Mouse (Mus musculus) MEL (cell line): Measurements from ENCODE around the gene Lgals7. TPM values are rescaled to one million over a fixed set of nuclear protein-coding genes. Genes with fewer than 3 reads are reported as not detected.

ENCODE experiments used
- DNase-seq: peaks from one replicate; pipeline ENCODE4 v3.0.0; 2011; ENCODE audit warnings: low read depth, low spot score
- H3K27ac ChIP-seq: 2 replicates; pipeline ENCODE4 v1.5.1; 2012; ENCODE audit warnings: low read depth, mild to moderate bottlenecking, control low read depth, low read length, moderate library complexity; ENCODE audit not compliant: control insufficient read depth
- H3K27me3 ChIP-seq, 2 experiments: fragments of 150-350 bp in 1 of 2; sonication (generic) in 1 of 2; 2 replicates each; pipeline ENCODE4 v1.6.1; 2012; ENCODE audit warnings: low read length in 2 of 2, mild to moderate bottlenecking in 2 of 2, improper control_type of control experiment in 1 of 2, moderate library complexity in 1 of 2; ENCODE audit not compliant: insufficient read depth in 2 of 2, control insufficient read depth in 1 of 2
- H3K36me3 ChIP-seq, 2 experiments: 2 replicates each; pipeline ENCODE4 v1.6.1; 2012 to 2014; ENCODE audit warnings: low read length in 2 of 2, improper control_type of control experiment in 1 of 2, inconsistent platforms in 1 of 2, mild to moderate bottlenecking in 1 of 2; ENCODE audit not compliant: insufficient read depth in 2 of 2, control insufficient read depth in 1 of 2
- H3K4me1 ChIP-seq, 2 experiments: fragments of 150-350 bp in 1 of 2; sonication (generic) in 1 of 2; 2 replicates each; pipeline ENCODE4 v1.6.1; 2012; ENCODE audit warnings: low read length in 2 of 2, improper control_type of control experiment in 1 of 2, mild to moderate bottlenecking in 1 of 2; ENCODE audit not compliant: insufficient read depth in 2 of 2, control insufficient read depth in 1 of 2
- H3K4me3 ChIP-seq, 2 experiments: fragments of 150-350 bp in 1 of 2; sonication (generic) in 1 of 2; 2 replicates each; pipeline ENCODE4 v1.5.1; 2012; ENCODE audit warnings: low read depth in 2 of 2, low read length in 2 of 2, mild to moderate bottlenecking in 2 of 2, moderate library complexity in 2 of 2, control low read depth in 1 of 2, improper control_type of control experiment in 1 of 2; ENCODE audit not compliant: control insufficient read depth in 1 of 2, insufficient read depth in 1 of 2
- H3K79me2 ChIP-seq: 2 replicates; pipeline ENCODE4 v1.6.1; 2012; ENCODE audit warnings: mild to moderate bottlenecking, low read length, moderate library complexity; ENCODE audit not compliant: control insufficient read depth, poor library complexity, insufficient read depth
- H3K9ac ChIP-seq: 2 replicates; pipeline ENCODE4 v1.6.1; 2012; ENCODE audit warnings: low read depth, mild to moderate bottlenecking, control low read depth, low read length, moderate library complexity; ENCODE audit not compliant: control insufficient read depth, poor library complexity, severe bottlenecking
- H3K9me3 ChIP-seq: fragments of 150-350 bp; sonication (generic); replicated peaks from 2 replicates; pipeline ENCODE4 v1.6.1; 2012; ENCODE audit warnings: mild to moderate bottlenecking, low read length, improper control_type of control experiment, moderate library complexity; ENCODE audit not compliant: insufficient read depth
- BHLHE40 ChIP-seq: IDR thresholded peaks from 2 replicates; pipeline ENCODE4 v1.6.1; 2012; ENCODE audit warnings: low read depth, mild to moderate bottlenecking, inconsistent platforms, low read length, improper control_type of control experiment, borderline replicate concordance
- CHD1 ChIP-seq: IDR thresholded peaks from 2 replicates; pipeline ENCODE4 v1.6.1; 2012; ENCODE audit warnings: low read depth, mild to moderate bottlenecking, inconsistent platforms, low read length, improper control_type of control experiment
- CTCF ChIP-seq, 3 experiments: IDR thresholded peaks in 2 of 3; conservative IDR thresholded peaks in 1 of 3; 2 replicates each; pipeline ENCODE4 v1.5.1; 2011 to 2012; ENCODE audit warnings: low read length in 3 of 3, low read depth in 2 of 3, mild to moderate bottlenecking in 2 of 3, improper control_type of control experiment in 1 of 3, inconsistent platforms in 1 of 3, mixed read lengths in 1 of 3, moderate library complexity in 1 of 3; ENCODE audit not compliant: control insufficient read depth in 1 of 3, insufficient read depth in 1 of 3, poor library complexity in 1 of 3, severe bottlenecking in 1 of 3
- ETS1 ChIP-seq: IDR thresholded peaks from 2 replicates; pipeline ENCODE4 v1.6.1; 2012; ENCODE audit warnings: low read depth, mild to moderate bottlenecking, inconsistent platforms, low read length, improper control_type of control experiment, moderate library complexity
- GABPA ChIP-seq: IDR thresholded peaks from 2 replicates; pipeline ENCODE4 v1.6.1; 2012; ENCODE audit warnings: low read depth, mild to moderate bottlenecking, inconsistent platforms, low read length, improper control_type of control experiment, moderate library complexity
- HCFC1 ChIP-seq: IDR thresholded peaks from 2 replicates; pipeline ENCODE4 v1.6.1; 2012; ENCODE audit warnings: low read depth, mild to moderate bottlenecking, inconsistent platforms, low read length, improper control_type of control experiment, moderate library complexity
- JUND ChIP-seq: IDR thresholded peaks from 2 replicates; pipeline ENCODE4 v1.6.1; 2011; ENCODE audit warnings: low read depth, mild to moderate bottlenecking, improper control_type of control experiment, low read length
- KAT2A ChIP-seq: conservative IDR thresholded peaks from 2 replicates; pipeline ENCODE4 v1.6.1; 2012; ENCODE audit warnings: low read depth, low read length, improper control_type of control experiment, inconsistent platforms
- MAFK ChIP-seq: IDR thresholded peaks from 2 replicates; pipeline ENCODE4 v1.6.1; 2011; ENCODE audit warnings: low read depth, mild to moderate bottlenecking, low read length, improper control_type of control experiment, borderline replicate concordance
- MXI1 ChIP-seq: IDR thresholded peaks from 2 replicates; pipeline ENCODE4 v1.6.1; 2011; ENCODE audit warnings: mild to moderate bottlenecking, low read depth, low read length, improper control_type of control experiment
- MYC ChIP-seq: IDR thresholded peaks from 2 replicates; pipeline ENCODE4 v1.6.1; 2011; ENCODE audit warnings: low read depth, mild to moderate bottlenecking, low read length, improper control_type of control experiment, moderate library complexity
- NELFE ChIP-seq: IDR thresholded peaks from 2 replicates; pipeline ENCODE4 v1.6.1; 2011; ENCODE audit warnings: low read depth, low read length, improper control_type of control experiment
- NRF1 ChIP-seq: IDR thresholded peaks from 2 replicates; pipeline ENCODE4 v1.6.1; 2014; ENCODE audit warnings: low read depth, mild to moderate bottlenecking, inconsistent platforms, low read length, improper control_type of control experiment, moderate library complexity; ENCODE audit not compliant: poor library complexity, insufficient read depth, severe bottlenecking
- POLR2A ChIP-seq, 2 experiments: IDR thresholded peaks; 2 replicates each; pipeline ENCODE4 v1.6.1; 2011 to 2012; ENCODE audit warnings: low read length in 2 of 2, mild to moderate bottlenecking in 2 of 2, control low read depth in 1 of 2, improper control_type of control experiment in 1 of 2, low read depth in 1 of 2, moderate library complexity in 1 of 2; ENCODE audit not compliant: control insufficient read depth in 1 of 2, insufficient read depth in 1 of 2, poor library complexity in 1 of 2
- POLR2AphosphoS5 ChIP-seq: IDR thresholded peaks from 2 replicates; pipeline ENCODE4 v1.6.1; 2012; ENCODE audit warnings: low read depth, borderline replicate concordance, mild to moderate bottlenecking, inconsistent platforms, low read length, moderate library complexity, mixed read lengths
- RAD21 ChIP-seq: IDR thresholded peaks from 2 replicates; pipeline ENCODE4 v1.6.1; 2011; ENCODE audit warnings: mild to moderate bottlenecking, low read depth, low read length, improper control_type of control experiment
- RCOR1 ChIP-seq: IDR thresholded peaks from 2 replicates; pipeline ENCODE4 v1.6.1; 2012; ENCODE audit warnings: low read depth, mild to moderate bottlenecking, inconsistent platforms, low read length, improper control_type of control experiment
- SIN3A ChIP-seq: IDR thresholded peaks from 2 replicates; pipeline ENCODE4 v1.6.1; 2012; ENCODE audit warnings: low read length, improper control_type of control experiment, inconsistent platforms
- TBP ChIP-seq: IDR thresholded peaks from 2 replicates; pipeline ENCODE4 v1.8.0; 2011; ENCODE audit warnings: low read depth, low read length, improper control_type of control experiment
- TCF12 ChIP-seq: IDR thresholded peaks from 2 replicates; pipeline ENCODE4 v1.6.1; 2014; ENCODE audit warnings: low read depth, mild to moderate bottlenecking, inconsistent platforms, low read length, improper control_type of control experiment, moderate library complexity
- ZC3H11A ChIP-seq: IDR thresholded peaks from 2 replicates; pipeline ENCODE4 v1.6.1; 2012; ENCODE audit warnings: low read depth, mild to moderate bottlenecking, inconsistent platforms, low read length, improper control_type of control experiment
- ZNF384 ChIP-seq: IDR thresholded peaks from 2 replicates; pipeline ENCODE4 v1.6.1; 2012; ENCODE audit warnings: low read depth, mild to moderate bottlenecking, inconsistent platforms, low read length, improper control_type of control experiment
- polyA plus RNA-seq, 2 experiments: library from polyadenylated mRNA; stranded (reverse) in 1 of 2; unstranded in 1 of 2; fragments of >175 nt in 1 of 2; fragments of >200 nt in 1 of 2; gene quantifications; 2 replicates each; pipeline versions ENCODE4 v1.2.1 to v1.2.4; 2012; ENCODE audit warnings: low replicate concordance in 2 of 2, low read depth in 1 of 2; ENCODE audit not compliant: insufficient read length in 2 of 2, insufficient read depth in 1 of 2, missing spikeins in 1 of 2
- total RNA-seq: library from RNA; depleted of rRNA; stranded (reverse); fragments of 300-350 nt; gene quantifications from 2 replicates; pipeline ENCODE4 v1.2.3, GENCODE M21; 2012

Lgals7 gene
- total and polyA plus RNA-seq, 3 experiments, result 27.7 to 138 TPM; not detected in 1

DNA sequence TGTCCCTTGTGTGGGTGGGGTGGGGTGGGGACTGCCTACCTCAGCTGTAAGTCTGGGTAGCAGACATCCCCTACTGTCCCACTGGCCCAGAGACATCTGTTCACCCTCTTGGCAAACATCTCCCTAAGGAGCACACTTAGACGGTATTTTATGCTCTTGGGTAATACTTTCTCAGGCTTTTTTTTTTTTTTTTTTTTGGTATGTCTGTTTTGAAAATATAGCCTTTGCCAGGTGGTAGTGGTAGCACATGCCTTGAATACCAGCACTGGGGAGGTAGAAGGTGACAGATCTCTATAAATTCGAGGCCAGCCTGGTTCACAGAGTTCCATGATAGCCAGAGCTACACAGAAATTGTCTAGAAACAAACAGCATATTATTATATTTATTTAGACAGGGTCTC, 39.7 kb upstream of the Lgals7 start:
- peak; percentile 49 for DNase-seq
- TF ChIP-seq ZNF384 (0 out of 2 replicates have a peak, but pooled peaks have one; percentile 50), GABPA (no peak)
- Histone ChIP-seq H3K9ac (0 out of 2 replicates have a peak overlapping the region, but pooled peaks have one; percentile 1), H3K4me1 (peaks cover 10 to 56% of the 10 kb centered on the region in 2 experiments), H3K79me2 (peaks cover 4% of the 10 kb centered on the region), H3K4me3 (no peak overlapping the region), H3K27me3 (no peaks in the 10 kb centered on the region), H3K36me3 (peaks cover 17 to 65% of the 10 kb centered on the region in 2 experiments), H3K9me3 (no peaks in the 10 kb centered on the region), H3K27ac (peak overlapping the region; percentile 79)

DNA sequence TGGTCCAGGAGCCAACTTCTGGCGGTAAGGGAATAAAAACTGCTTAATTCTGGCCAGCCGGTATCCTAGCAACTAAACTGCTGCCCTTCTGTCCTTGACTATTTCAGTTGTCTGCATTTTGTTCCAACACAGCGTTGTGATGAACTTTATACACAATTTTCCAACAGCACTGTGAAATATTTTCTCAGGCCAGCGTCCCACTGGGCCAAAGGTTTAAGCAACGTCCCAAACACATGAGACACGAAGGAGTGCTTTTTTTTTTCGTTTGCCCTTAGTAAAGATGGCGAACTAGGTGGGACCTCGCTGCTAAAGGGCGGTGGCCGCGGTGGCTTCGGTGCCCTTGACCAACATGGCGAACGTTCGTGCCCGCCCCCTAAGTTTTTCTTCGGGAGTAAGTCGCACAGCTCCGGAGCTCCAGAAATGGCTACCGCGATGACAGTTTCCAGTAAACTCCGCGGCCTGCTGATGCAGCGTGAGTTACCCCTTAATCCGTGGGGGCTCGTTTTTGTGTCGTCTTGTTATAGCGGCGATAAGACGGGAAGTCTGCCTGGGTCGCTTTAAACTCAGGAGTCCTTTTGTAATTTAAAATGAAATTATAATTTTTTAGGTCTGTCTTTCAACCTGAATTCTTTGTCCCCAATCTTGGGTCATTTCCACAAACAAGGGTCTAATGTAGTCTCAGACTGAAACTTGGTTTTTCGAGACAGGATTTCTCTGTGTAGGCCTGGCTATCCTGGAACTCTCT, 38.5 kb upstream of the Lgals7 start, which contains the start of gene Ech1:
Gene Ech1 (plus strand): TSS at position 277 of the 745 bp plus-strand sequence.
- peaks cover 16 to 55% of the 10 kb centered on the region in 2 experiments; a peak in 3 of 4 replicates for H3K36me3 ChIP-seq
- H3K9me3 ChIP-seq, result no peaks in the 10 kb centered on the region
- peaks cover 4% of the 10 kb centered on the region for H3K79me2 ChIP-seq
- H3K4me1 ChIP-seq, result peaks cover 6 to 48% of the 10 kb centered on the region in 2 experiments
- peak within 1 kb of the TSS; percentile 77 to 85 for H3K4me3 ChIP-seq
- no peaks in the 10 kb centered on the region for H3K27me3 ChIP-seq
- TF ChIP-seq SIN3A (peak; percentile 86), MAFK (no peak), MXI1 (peak; percentile 65; the same call in 1 of the 2 replicates), HCFC1 (peak; percentile 96), TBP (peak; percentile 69), ZC3H11A (no peak), JUND (no peak), ETS1 (peak; percentile 35; the same call in 1 of the 2 replicates), NELFE (peak; percentile 64; the same call in 1 of the 2 replicates), POLR2AphosphoS5 (no peak), POLR2A (IDR thresholded peaks at IDR 0.05; ENCODE audit: control insufficient read depth in 1 of 2, insufficient read depth in 1 of 2, low read depth in 1 of 2, low read length in 2 of 2, poor library complexity in 1 of 2) (peak; percentile 45 to 77; a peak in 2 of 4 replicates), RCOR1 (peak; percentile 79), CTCF (IDR thresholded peaks at IDR 0.05 in 2 of 3, conservative IDR thresholded peaks at IDR 0.05 in 1 of 3; ENCODE audit: control insufficient read depth in 1 of 3, insufficient read depth in 1 of 3, low read depth in 2 of 3, low read length in 3 of 3, poor library complexity in 1 of 3, severe bottlenecking in 1 of 3) (no peak), BHLHE40 (no peak), KAT2A (no peak; the same call in 1 of the 2 replicates), RAD21 (no peak), MYC (0 out of 2 replicates have a peak, but pooled peaks have one; percentile 56), TCF12 (peak; percentile 62), NRF1 (peak; percentile 62), CHD1 (peak; percentile 85; the same call in 1 of the 2 replicates), ZNF384 (peak; percentile 99)
- H3K9ac ChIP-seq, result peak within 1 kb of the TSS; percentile 97
- peak; percentile 96 for DNase-seq
- H3K27ac ChIP-seq, result peak within 1 kb of the TSS; percentile 89
